Mouse (Mus musculus): ENCODE measurements at regions not wholly inside any gene's neighbourhood (a gene's known extent, or its start where the extent isn't known, plus 50 kb on each side); places are given as distances from the start of the nearest gene placed in this dataset.

DNA sequence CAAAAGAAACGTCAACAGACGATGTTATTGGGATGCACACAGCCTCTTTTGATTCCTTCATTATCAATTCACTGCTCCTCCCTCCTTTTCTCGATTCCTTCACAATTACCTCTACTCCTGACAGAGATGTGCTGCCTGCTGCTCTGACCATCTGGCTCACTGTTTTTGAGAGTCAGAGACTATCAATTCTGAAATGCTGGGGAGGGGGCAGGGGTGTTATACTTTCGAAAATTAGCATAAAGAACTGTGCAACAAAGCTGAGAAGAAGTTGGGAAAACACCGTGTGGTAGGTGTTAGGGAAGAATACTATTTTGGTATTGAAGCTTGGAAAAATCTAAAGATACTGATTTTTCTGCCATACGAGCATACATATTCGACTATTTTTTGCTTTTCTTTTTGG lies 96.4 kb downstream of the Nedd1 start:
- in situ Hi-C loops (cut with MboI, MseI), result no loop called here

DNA sequence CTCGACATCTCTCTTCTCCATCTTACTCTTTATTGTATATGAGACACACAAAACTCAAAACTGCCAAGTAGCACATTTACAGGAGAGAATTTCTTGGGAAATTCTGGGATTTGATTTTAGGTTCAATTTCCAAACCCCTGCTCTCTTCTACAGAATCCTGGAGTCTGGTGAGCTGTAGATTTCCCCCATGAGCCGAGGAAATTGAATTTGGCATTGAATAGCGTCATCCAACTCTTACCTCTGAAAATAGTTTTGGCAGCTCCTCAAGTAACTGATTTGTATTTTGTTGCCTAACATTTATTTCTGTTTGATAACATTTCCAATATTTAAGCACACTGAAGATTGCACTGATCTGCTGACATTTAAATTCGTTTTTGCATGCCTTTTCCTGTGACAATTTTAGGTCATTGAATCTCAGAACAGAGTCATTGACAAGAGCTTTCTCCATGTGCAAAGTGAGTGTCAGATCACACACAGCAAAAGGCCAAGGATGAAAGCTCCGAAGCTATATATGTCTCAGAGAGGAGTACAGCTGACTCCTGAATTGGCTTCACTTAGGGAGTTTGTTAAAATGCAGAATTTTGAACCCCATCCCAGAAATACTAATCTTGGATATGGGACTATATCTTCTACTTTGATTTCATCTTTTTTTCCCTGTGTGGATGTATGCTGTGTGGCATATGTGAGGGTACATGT lies 106.4 kb downstream of the Nedd1 start:
- in situ Hi-C loops (cut with MboI, MseI), result no loop called here

DNA sequence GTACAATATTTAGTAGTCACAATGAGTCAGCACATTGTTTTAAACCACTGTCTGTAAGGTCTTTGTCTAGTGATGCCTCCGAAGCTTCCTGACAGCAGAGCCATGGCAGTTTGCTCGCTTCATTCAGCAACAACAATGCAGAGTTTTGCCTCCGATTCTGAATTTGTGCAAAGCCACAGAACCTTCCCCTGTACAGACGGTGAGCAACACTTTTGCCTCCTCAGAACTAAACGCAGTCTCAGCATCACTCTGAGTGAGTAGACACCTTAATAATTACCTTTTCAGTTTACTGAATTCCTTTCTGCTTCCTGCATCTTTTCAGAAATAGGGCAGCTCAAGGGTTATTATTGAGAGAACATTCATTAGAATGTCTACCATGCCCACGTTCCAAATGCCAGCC lies 107.9 kb downstream of the Nedd1 start:
- in situ Hi-C loops (cut with MboI, MseI), result no loop called here

DNA sequence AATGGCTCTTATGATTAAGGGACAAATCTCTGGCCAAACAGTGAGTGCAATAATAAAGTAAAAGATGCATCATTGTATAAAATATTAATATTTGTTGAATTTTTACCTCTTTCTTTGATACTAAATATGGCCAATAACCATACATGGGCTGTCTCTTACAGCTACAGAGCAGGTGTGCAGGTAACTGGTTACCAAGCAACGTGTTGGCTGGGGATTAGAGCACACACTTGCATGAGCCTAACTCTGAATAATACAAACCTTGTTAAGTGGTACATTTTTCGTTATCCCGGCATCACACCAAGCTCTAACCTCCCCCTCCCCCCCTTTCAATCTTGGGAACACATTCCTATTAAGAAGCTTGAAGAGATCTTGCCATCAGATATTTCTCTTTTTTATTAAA lies 111.2 kb downstream of the Nedd1 start:
- in situ Hi-C loops (cut with MboI, MseI), result no loop called here

DNA sequence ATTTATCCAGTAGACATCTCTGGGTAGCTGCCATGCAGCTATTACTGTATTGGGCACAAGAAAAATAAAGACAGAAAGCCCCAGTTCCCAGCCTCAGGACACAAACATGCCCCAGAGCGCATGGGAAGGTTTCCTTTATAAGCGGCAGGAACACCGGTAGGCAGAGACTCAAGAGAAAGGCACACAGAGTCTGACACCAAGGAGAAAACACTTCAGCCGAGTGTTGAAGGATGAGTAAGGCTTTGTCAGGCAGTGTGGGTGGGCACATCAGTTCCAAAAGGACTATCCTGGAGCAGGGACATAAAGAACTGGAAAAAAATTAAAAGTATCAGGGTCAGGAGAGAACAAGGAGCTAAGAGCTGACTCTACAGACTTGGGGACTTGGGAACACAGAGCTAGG lies 115.5 kb downstream of the Nedd1 start:
- in situ Hi-C loops (cut with MboI, MseI), result no loop called here

DNA sequence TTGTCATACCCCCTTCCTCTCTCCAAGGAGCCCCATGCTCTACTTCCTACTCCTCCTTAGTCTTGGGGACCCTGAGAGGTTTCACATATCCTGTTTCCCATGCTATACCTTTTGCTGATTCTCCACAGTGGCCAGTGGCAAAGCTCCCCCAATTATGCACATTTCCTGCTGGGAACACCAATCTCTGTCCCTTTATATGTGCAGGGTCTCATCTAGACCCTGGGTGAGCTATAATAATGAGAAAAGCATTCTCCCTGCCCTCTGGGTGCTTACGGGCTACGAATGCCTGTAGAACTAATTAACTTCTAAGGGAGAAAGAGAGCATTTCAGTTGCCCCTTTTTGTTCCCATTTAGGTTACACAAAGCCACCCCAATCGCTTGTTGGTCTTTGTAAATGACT lies 116.6 kb downstream of the Nedd1 start:
- in situ Hi-C loops (cut with MboI, MseI), result no loop called here

DNA sequence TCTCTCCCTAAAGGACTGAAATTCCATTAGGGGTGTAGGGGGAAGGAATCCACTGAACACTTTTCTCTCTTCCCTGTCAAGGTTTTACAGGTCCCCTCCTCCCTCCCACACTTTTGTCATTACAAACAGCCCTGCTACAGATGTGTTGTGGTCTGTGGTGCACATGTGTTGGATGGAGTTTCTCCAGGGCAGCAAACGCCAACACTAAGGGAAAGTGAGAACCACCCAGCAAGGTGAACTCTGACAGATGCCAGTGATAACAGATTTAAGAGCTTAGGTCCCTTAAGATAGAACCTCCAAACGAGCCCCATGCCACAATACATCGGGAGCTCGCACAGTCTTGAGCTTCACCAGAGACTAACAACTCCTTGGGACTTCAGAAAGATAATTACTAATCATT lies 122.1 kb downstream of the Nedd1 start:
- in situ Hi-C loops (cut with MboI, MseI), result no loop called here

DNA sequence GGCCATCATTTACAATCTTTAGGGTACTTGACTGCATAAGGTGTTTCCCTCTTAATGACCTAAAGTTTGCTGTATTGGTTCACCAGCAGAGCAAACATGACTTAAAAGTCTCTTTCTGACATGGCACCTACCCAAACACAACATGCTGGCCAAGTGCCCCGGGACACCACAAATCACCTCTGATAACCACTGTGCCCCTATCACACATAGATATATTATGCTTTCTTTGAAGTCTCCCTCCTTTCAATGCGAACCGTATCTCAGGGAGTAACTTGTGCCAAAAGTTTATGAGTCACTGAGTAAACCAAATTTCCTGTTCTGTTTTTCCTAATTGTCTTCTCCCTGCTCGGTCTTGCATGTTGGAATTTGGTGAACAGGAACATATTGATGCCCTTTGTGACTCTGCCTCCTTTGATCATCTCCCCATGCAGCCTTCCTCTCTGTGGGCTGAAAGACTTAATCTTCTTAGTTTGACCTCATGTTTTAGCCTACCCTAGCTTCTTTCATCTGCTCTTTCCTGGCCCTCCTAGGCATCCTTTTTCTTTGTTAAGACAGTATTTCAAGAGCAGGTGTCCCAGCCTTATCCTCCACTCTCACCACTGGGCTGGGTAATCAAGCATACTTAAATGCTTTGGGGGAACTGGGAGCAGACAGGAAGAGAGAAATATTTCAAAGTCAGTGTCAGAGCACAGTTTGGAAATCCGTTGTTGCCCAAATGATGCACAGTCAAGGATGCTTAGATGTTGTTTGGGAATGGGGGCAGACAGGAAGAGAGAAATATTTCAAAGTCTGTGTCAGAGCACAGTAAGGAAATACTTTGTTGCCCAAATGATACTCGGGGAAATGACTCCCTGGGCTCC lies 126.5 kb downstream of the Nedd1 start:
- in situ Hi-C loops (cut with MboI, MseI), result no loop called here

DNA sequence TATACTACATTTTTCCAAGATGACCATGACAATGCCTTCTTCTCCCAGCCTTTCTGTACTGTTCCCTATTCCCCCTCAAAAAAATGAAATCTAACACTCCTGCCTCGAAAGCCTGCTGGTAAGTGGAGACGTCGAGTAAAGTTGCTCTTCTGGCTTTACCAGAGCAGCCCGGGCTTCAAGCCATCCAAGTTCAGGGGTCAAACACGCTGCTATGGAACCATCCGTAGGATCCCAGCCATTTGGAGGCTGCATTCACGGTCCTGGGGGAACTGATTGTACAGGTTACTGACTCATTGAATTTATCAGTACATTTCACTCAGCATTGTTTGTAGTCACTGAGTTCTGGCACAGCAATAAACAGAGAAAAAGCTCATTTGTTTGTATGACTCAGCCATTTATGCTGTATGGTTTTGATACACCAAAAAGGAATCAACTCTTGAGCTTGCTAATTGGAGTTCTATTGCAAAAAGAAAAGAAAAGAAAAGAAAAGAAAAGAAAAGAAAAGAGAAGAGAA lies 128.2 kb downstream of the Nedd1 start:
- in situ Hi-C loops (cut with MboI, MseI), result no loop called here

DNA sequence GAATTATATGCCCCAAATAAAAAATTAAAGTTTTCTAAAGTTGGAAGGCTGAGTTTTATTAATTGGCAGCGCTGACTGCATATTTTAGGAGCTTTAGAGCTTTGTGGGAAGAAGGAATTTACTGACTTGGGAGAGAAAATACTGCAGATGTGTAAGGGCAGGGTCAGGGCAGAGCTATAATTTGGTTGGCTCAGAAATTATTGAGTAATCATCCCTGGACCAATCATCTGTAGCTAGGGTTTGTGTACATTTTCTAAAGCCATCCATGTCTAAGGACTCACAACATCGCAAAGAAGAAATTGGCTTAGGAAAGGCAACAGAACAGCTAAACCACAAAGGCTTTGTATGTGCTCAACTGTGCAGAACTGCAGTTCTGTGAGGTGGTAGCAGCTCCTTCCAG lies 143.3 kb downstream of the Nedd1 start:
- in situ Hi-C loops (cut with MboI, MseI), result no loop called here

DNA sequence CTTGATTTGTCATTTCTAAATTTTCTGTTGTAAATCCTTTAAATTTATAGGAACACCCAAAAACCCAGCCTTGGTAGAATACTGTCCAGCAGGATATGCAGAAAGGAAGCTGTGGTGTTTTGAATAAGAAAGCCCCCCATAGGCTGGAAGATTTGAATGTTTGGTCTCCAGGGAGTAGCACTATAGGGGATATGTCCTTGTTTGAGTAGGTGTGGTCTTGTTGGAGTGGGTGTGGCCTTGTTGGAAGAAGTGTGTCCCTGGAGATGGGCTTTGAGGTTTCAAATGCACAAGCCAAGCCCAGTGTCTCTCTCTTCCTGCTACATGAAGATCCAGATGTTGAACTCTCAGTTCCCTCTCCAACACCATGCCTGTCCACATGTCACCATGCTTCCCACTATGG lies 151.7 kb downstream of the Nedd1 start:
- in situ Hi-C loops (cut with MboI, MseI), result no loop called here

DNA sequence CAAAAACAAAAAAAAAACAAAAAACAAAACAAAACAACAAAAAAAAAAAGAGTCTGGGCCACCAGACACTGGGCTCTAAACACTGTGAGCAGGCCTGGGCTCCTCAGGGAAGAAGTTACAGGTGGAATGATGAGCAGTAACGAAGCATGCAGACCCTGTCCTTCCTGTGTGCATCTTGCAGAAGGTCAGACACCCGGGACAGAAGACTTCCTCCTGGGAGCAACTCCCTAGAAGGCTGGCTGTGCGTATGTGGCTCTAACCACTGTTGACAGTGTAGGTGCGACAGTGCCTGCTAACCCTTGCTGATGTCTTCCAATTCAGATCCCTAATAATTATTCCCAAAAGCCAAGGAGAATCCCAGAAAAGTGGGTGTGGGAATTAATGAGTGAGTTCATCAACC lies 164.8 kb downstream of the Nedd1 start:
- in situ Hi-C loops (cut with MboI, MseI), result no loop called here

DNA sequence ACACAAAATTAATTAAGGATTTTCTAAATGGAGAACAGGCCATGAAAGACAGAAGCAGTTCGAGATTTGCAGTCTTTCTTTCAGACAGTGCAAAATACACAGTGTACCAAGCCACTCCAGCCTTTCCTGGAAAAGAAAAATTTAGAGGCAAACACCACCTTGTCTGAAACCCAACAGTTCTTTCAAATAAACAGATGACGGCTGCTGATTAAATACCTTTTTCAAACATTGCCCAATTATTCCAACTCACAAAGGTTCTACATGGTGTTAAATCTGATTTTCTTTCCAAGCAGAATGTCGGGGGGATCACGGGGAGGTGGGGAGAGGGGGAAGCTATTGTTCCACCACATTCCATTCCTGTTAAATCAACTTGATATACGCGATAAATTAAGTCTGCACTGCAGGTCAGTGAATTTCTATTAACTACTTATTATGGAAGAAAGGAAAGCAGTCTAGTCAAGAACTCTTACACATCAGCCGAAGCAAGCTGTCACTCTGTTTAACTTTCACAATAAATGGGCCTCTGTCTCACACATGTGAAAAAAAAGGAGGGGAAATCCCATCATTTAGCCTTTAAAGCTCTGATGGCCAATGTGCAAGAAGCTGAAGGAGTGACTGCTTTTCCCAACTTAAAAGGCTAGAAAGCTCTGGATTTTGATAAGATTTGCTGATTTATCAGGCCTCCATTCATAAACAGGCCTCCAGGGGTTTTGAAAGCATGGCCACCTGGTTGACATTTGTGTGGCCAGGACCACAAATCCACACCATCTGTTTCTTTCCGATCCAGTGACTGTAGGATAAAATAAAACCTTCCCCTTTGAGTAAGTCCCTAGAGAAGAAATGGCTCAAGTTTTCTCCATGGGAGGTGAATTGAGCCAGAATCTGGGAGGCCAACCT lies 165.4 kb downstream of the Nedd1 start:
- in situ Hi-C loops (cut with MboI, MseI), result no loop called here

DNA sequence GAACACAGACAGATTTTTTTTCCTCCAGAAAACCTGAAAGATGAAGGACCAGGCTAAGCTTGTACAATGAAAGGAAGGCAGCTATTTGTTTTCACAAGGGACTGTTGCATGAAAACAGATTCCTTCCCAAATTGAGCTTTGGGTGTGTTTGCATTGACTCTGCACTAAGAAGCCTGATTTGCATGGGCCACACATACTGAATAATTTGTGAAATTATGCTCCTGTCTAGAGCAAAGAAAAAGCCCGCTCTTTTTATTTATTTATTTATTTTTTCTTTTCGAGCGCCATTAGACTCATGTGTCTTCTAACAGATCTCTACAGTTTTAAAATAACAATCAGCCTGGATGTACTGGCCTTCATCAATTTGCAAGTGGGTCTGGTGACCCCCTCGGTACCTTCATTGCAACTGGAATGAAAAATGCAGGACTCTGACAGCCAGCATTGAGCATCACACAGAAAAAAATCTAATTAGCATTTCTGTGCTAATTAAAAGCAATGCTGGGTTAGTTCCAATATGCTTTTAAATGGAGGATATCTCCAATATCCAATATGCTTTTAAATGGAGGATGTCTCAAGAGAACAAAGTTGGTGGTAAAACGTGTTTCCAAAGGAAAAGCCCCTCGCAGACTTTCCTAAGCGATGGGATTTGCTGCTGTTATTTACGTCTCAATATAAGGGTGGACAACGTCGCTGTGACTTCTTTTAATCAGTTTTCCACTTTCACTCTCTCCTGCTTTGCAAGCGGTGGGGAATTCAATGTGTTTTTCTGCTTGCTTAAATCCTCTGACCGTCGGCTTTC lies 166.3 kb downstream of the Nedd1 start:
- in situ Hi-C loops (cut with MboI, MseI), result no loop called here

DNA sequence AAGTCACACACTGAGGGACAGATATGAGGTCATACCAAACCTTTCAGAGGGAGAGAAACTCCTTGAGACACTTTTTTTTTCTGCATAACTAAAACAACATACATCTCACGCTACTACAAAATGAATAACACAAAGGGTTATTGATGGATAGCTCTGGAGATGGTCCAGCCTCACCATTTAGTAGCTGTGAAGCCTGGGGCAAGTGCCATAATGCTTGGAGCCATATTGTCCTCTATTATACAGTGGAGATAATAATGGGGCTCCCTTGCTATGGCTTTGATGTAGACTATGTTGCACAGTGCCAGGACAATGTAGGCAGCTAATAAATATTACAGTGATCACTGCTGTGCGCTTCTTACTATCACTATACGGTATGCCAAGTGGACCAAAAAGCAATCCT lies 168.3 kb downstream of the Nedd1 start:
- in situ Hi-C loops (cut with MboI, MseI), result no loop called here

DNA sequence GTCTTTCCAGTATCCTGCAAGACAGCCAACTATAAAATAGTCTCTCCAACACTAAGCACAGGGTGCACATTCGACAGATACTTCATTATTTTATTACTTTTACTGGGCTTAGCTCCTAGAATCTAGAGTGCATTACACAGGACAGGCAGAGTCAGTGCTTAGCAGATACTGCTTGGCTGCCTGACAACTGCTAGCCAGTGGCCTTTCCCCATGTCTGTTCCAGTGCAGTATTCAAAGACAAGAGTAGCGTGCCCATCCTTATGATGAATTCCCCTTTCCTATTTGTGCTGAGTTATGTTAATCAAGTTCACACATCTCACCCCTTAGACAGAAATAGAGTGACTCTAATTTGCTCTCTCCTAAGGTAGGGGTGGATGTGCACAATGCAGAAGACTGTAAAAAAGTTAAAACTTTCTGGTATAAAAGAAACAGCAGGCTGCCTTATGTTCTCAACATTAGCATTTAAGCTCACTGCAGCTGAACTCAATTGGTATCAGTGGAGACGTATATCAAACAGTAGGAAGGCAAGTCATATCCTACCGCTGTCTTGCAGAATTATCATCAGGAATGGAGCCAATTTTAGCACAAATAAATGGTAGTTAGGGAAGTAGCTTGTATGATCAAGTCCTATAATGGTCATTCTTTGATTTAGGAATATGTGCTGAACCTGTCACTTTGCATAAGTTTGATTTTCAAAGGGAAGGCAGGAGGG lies 173.2 kb downstream of the Nedd1 start:
- in situ Hi-C loops (cut with MboI, MseI), result no loop called here

DNA sequence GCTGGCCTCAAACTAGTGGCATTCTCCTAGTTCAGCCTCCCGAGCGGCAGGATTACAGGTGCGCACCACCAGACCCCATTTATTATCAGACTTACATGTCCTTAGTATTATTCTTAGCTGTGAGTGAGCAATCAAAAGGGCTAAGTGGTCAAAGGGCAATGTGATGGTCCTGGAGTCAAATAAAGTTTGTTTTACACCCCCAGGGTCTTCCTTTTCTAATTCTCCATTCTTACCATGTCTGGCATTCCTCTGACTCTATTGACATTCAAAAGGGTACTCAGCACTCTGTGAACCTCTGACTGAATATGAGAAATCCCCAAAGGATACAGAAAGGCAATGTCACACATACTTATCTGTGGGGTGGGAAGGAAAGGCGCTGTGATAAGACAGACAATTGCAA lies 183.8 kb downstream of the Nedd1 start:
- in situ Hi-C loops (cut with MboI, MseI), result no loop called here

DNA sequence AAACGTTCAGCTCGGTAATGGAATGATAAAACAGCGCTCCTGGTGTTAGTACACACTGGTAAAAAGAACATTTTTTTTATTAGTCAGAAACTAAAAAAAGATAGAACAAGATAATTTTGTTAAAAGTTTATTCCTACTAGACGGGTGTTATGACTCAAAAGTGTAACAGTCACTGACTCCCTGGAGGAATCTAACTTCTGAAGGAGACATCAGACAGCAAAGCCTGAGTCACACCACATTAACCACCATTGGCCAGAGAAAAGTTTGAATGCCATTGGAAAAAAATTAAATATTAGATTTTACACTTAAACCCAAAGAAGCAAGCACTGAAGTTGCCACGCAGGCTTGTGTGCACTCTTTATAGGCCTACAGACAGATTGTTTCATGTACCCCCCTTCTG lies 205.3 kb downstream of the Nedd1 start:
- in situ Hi-C loops (cut with MboI, MseI), result no loop called here

DNA sequence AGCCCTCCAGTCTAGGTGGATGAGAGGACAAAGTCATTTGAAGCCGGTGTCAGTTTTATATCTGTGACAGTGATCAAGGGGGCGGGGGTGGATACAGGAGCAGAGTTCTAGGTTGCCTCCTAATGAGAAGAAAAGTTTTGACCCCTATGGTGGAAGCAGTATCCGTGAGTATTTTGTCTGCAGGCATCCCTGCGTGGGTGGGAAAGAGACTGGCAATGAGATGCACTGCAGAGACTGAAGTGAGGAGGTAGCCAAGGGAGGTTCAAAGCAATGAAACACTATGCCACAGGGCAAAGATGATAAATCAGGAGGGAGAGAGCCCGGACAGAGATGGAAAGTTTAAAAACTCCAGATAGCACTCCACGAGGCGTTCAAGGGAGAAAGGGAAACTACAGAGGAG lies 210.5 kb downstream of the Nedd1 start:
- in situ Hi-C loops (cut with MboI, MseI), result no loop called here

DNA sequence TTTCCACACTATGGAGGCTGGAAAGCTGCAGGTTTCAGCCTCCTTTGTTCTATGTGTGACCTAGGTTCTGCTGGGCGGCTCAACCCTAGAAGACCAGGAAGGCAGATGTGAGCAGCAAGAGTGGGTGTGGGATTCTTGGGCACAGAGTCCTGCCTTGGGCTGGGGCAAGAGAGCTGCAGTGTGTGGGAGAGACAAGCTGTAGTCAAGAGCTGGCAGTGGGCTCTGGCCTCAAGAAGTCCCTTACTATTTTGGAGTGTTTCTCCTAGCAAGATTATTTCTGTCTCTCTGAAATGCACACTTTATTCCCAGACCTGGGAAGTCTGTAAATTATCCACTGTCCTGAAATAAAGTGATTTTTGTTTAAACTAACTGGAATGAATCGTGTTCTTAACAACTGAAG lies 211.5 kb downstream of the Nedd1 start:
- in situ Hi-C loops (cut with MboI, MseI), result no loop called here

DNA sequence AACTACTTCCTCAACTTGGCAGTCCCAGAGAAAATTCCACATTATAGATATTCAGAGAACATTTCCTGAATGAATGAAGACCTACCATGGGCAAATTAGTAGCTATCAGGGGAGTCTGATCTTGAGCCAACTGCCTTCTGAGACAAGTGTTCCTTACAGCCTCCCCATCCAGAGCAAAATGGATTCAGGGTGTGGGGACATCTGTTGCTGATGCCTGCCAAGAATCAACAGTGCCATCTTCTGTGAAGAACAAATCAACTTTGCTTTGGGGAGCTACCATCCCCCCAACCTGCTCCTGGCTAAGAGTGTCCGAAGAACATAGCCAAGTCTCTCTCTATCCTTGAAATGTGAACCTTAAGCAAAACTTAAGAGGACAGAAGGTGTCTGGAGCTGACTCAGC lies 217.9 kb downstream of the Nedd1 start:
- in situ Hi-C loops (cut with MboI, MseI), result no loop called here
